11 mouse cellular contexts compared by ENCODE assay signal in genomic region chr16:93328680-93329395, GRCm38 (mm10).
A peak's percentile ranks its signal among the peaks of the same experiment; 100 is the strongest.
DNase-seq lines count a peak whose midpoint lies in the region; ATAC-seq and TF ChIP-seq lines count a peak whose summit lies in the region.
"Had no signal": no experiment of that assay in that cellular context is flagged by ENCODE, and none has a peak within 500 bp of the region (broad histone marks: within the 10 kb centered on the region; RNA-seq: fewer than 3 reads in every experiment).

No protein-coding gene starts in this region.

- 0 out of 2 replicates have a peak overlapping the region, but pooled peaks have one; percentile 45 for H3K27ac ChIP-seq in hindbrain, embryonic 10.5 days
- no peak overlapping the region for H3K27ac ChIP-seq in hindbrain, embryonic 11.5 days (ENCODE audit: low read depth, low read length)
- H3K27ac ChIP-seq in embryonic facial prominence, embryonic 12.5 days, result 0 out of 2 replicates have a peak overlapping the region, but pooled peaks have one; percentile 20
- no peak overlapping the region for H3K27ac ChIP-seq in limb, embryonic 14.5 days (replicated peaks; ENCODE audit: low read depth, low read length)
- H3K27ac ChIP-seq: hindbrain, postnatal 0 days had no signal

- H3K4me3 ChIP-seq in hindbrain, embryonic 10.5 days, result no peak overlapping the region
- no peak overlapping the region for H3K4me3 ChIP-seq in hindbrain, embryonic 11.5 days (ENCODE audit: low read depth, low read length)
- no peak overlapping the region for H3K4me3 ChIP-seq in embryonic facial prominence, embryonic 12.5 days
- H3K4me3 ChIP-seq in limb, embryonic 14.5 days (replicated peaks; ENCODE audit: low read length), result no peak overlapping the region

- 29% methylated on average over 13 of the region's 13 CpGs for WGBS in hindbrain, embryonic 10.5 days
- 36% methylated on average over 13 of the region's 13 CpGs for WGBS in hindbrain, embryonic 11.5 days
- WGBS in embryonic facial prominence, embryonic 12.5 days, result 24% methylated on average over 13 of the region's 13 CpGs
- WGBS in limb, embryonic 14.5 days, result 18% methylated on average over 13 of the region's 13 CpGs

- H3K9me3 ChIP-seq in hindbrain, embryonic 10.5 days, result peaks cover 4% of the 10 kb centered on the region; the same call in 1 of the 2 replicates
- no peaks in the 10 kb centered on the region for H3K9me3 ChIP-seq in hindbrain, embryonic 11.5 days (ENCODE audit: control insufficient read depth, low read length)
- peaks cover 3% of the 10 kb centered on the region; the same call in 1 of the 2 replicates for H3K9me3 ChIP-seq in embryonic facial prominence, embryonic 12.5 days
- no peaks in the 10 kb centered on the region; the same call in 1 of the 2 replicates for H3K9me3 ChIP-seq in limb, embryonic 14.5 days (ENCODE audit: control insufficient read depth, low read length)

- no peaks in the 10 kb centered on the region for H3K36me3 ChIP-seq in hindbrain, embryonic 10.5 days
- no peaks in the 10 kb centered on the region for H3K36me3 ChIP-seq in hindbrain, embryonic 11.5 days (ENCODE audit: control insufficient read depth, insufficient read depth, low read length)
- H3K36me3 ChIP-seq in embryonic facial prominence, embryonic 12.5 days, result no peaks in the 10 kb centered on the region
- no peaks in the 10 kb centered on the region for H3K36me3 ChIP-seq in limb, embryonic 14.5 days (ENCODE audit: control insufficient read depth, insufficient read depth, low read length)

- peaks cover 16% of the 10 kb centered on the region for H3K4me1 ChIP-seq in hindbrain, embryonic 10.5 days (replicated peaks)
- no peaks in the 10 kb centered on the region for H3K4me1 ChIP-seq in hindbrain, embryonic 11.5 days (replicated peaks; ENCODE audit: control insufficient read depth, insufficient read depth, low read length)
- H3K4me1 ChIP-seq in embryonic facial prominence, embryonic 12.5 days, result peaks cover 17% of the 10 kb centered on the region
- peaks cover 6% of the 10 kb centered on the region for H3K4me1 ChIP-seq in limb, embryonic 14.5 days (ENCODE audit: control insufficient read depth, insufficient read depth, low read length)

- 0 out of 2 replicates have a peak, but pooled peaks cover 2% of the 10 kb centered on the region for H3K27me3 ChIP-seq in hindbrain, embryonic 10.5 days (ENCODE audit: insufficient read depth, poor library complexity, severe bottlenecking)
- H3K27me3 ChIP-seq in hindbrain, embryonic 11.5 days (ENCODE audit: control insufficient read depth, insufficient read depth, low read length), result no peaks in the 10 kb centered on the region
- no peaks in the 10 kb centered on the region for H3K27me3 ChIP-seq in embryonic facial prominence, embryonic 12.5 days
- no peaks in the 10 kb centered on the region for H3K27me3 ChIP-seq in limb, embryonic 14.5 days (ENCODE audit: control insufficient read depth, insufficient read depth, low read length)

- peak; percentile 18 for DNase-seq in hindbrain, embryonic 10.5 days (ENCODE audit: low spot score)
- no peak for DNase-seq in hindbrain, embryonic 11.5 days (ENCODE audit: low spot score)
- peak; percentile 29 for DNase-seq in adipocyte (ENCODE audit: low spot score)
- peak; percentile 22 for DNase-seq in limb, embryonic 14.5 days (ENCODE audit: low spot score)
- no peak for DNase-seq in MN1 (ENCODE audit: low spot score)
- no peak for DNase-seq in urinary bladder, postnatal 36 days (ENCODE audit: low spot score in 2 of 2)
- DNase-seq: cerebellum, postnatal 10 days; lung, embryonic 14.5 days had no signal

- ATAC-seq in hindbrain, embryonic 11.5 days (ENCODE audit: low FRiP score), result no peak
- ATAC-seq in embryonic facial prominence, embryonic 12.5 days (ENCODE audit: insufficient number of reproducible peaks, insufficient read depth, low FRiP score, low TSS enrichment), result no peak
- ATAC-seq in limb, embryonic 14.5 days (ENCODE audit: low FRiP score, low read depth), result peak; percentile 74
- ATAC-seq in inflammation-experienced regulatory T-cells, adult 6 months, result no peak
- ATAC-seq: hindbrain, postnatal 0 days had no signal

- H3K9ac ChIP-seq in hindbrain, embryonic 11.5 days (ENCODE audit: low read depth, low read length), result no peak overlapping the region
- no peak overlapping the region for H3K9ac ChIP-seq in embryonic facial prominence, embryonic 12.5 days
- H3K9ac ChIP-seq in limb, embryonic 14.5 days (ENCODE audit: low read depth, low read length, severe bottlenecking), result no peak overlapping the region
- H3K9ac ChIP-seq: lung, embryonic 14.5 days had no signal

- H3K4me2 ChIP-seq in hindbrain, embryonic 11.5 days (replicated peaks; ENCODE audit: low read depth, low read length), result no peak overlapping the region
- no peak overlapping the region for H3K4me2 ChIP-seq in embryonic facial prominence, embryonic 12.5 days (replicated peaks)
- no peak overlapping the region for H3K4me2 ChIP-seq in limb, embryonic 14.5 days (replicated peaks; ENCODE audit: low read depth, low read length, severe bottlenecking)
- H3K4me2 ChIP-seq: lung, embryonic 14.5 days had no signal

- TF ChIP-seq POLR2A in limb, embryonic 14.5 days (IDR thresholded peaks at IDR 0.05; ENCODE audit: borderline replicate concordance, extremely low read depth, insufficient read depth, insufficient read length), result no peak

Comparison
In these comparisons a context has a peak if more than half of its experiments do, and no peak if none do; other contexts are left out.
1. DNase-seq: peak in hindbrain, embryonic 10.5 days (single experiment), adipocyte (single experiment) and limb, embryonic 14.5 days (single experiment); none in hindbrain, embryonic 11.5 days (single experiment), MN1 (single experiment) and urinary bladder, postnatal 36 days (0 of 2).
2. H3K27ac ChIP-seq: peak in hindbrain, embryonic 10.5 days (single experiment) and embryonic facial prominence, embryonic 12.5 days (single experiment); none in hindbrain, embryonic 11.5 days (single experiment) and limb, embryonic 14.5 days (single experiment).